Mouse (Mus musculus) embryonic facial prominence, embryonic 14.5 days (tissue): ENCODE measurements around the gene Asah2. TPM values are rescaled to one million over a fixed set of nuclear protein-coding genes. Genes with fewer than 3 reads are reported as not detected.
A peak's percentile ranks its signal among the peaks of the same experiment; 100 is the strongest.

ENCODE experiments used
- ATAC-seq: fragments of 200-750 bp; cut with Nextera tagmentation; 2 replicates; pipeline ENCODE4 v1.8.0; 2017; ENCODE audit warnings: low read depth, moderate number of reproducible peaks, moderate TSS enrichment
- DNase-seq: peaks from one replicate; pipeline ENCODE4 v3.0.0-alpha.2; 2015; ENCODE audit warnings: low spot score
- H3K27ac ChIP-seq: fragments of 300-500 bp; sonication (generic); replicated peaks from 2 replicates; pipeline ENCODE4 v1.5.1; 2014; ENCODE audit warnings: low read depth, mild to moderate bottlenecking, low read length, moderate library complexity
- H3K27me3 ChIP-seq: fragments of 300-500 bp; sonication (generic); replicated peaks from 2 replicates; pipeline ENCODE4 v1.6.1; 2014; ENCODE audit warnings: low read length; ENCODE audit not compliant: control insufficient read depth, insufficient read depth
- H3K36me3 ChIP-seq: fragments of 300-500 bp; sonication (generic); 2 replicates; pipeline ENCODE4 v1.6.1; 2014; ENCODE audit warnings: low read length, mixed read lengths; ENCODE audit not compliant: control insufficient read depth, insufficient read depth
- H3K4me1 ChIP-seq: fragments of 300-500 bp; sonication (generic); 2 replicates; pipeline ENCODE4 v1.6.1; 2014; ENCODE audit warnings: antibody characterized with exemption, low read length; ENCODE audit not compliant: control insufficient read depth, insufficient read depth
- H3K4me2 ChIP-seq: fragments of 300-500 bp; sonication (generic); 2 replicates; pipeline ENCODE4 v1.6.1; 2014; ENCODE audit warnings: low read depth, mild to moderate bottlenecking, low read length, moderate library complexity, mixed read lengths
- H3K4me3 ChIP-seq: fragments of 300-500 bp; sonication (generic); 2 replicates; pipeline ENCODE4 v1.5.1; 2014; ENCODE audit warnings: low read depth, mild to moderate bottlenecking, low read length
- H3K9ac ChIP-seq: fragments of 300-500 bp; sonication (generic); 2 replicates; pipeline ENCODE4 v1.6.1; 2014; ENCODE audit warnings: low read depth, mild to moderate bottlenecking, low read length, moderate library complexity, mixed read lengths
- H3K9me3 ChIP-seq: fragments of 300-500 bp; sonication (generic); 2 replicates; pipeline ENCODE4 v1.6.1; 2016; ENCODE audit warnings: low read length; ENCODE audit not compliant: control insufficient read depth
- WGBS: fragments of 180-500 bp; shearing (Covaris S2); extraction: QIAGEN DNeasy Blood & Tissue Kit; methylation state at CpG from one replicate; pipeline ENCODE4 v1.1.7; 2014; 5-methylcytosine and 5-hydroxymethylcytosine counted together
- polyA plus RNA-seq: library from polyadenylated mRNA; unstranded; fragments of >200 nt; fragmentation: Nextera tagmentation; extraction: Ambion mirVana; gene quantifications from 2 replicates; pipeline ENCODE4 v1.2.1, GENCODE M21; 2014

Asah2 gene
- polyA plus RNA-seq, 1 experiment from 2014 or later, result 2.1 TPM

DNA sequence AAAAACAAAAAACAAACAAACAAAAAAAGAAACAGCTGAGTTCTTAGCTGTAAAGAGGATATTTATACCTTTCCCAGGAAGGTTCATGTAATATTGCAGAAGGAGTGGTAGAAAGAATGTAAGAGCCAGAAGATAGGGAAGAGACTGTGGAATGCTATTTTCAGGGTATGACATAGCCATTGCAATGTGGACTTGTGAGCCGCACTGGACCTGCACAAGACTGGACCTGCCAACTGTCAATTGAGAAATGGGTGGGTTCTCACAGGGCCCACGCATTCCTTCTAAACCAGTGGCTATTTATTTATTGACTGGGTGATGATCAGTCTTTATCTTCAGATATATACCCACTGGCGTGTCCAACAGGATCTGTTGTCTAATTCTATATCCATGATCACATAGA is 111.1 kb downstream of the Asah2 start:
- no peak for ATAC-seq
- Histone ChIP-seq H3K4me1 (no peaks in the 10 kb centered on the region), H3K9me3 (no peaks in the 10 kb centered on the region), H3K9ac (no peak overlapping the region), H3K27ac (no peak overlapping the region), H3K27me3 (no peaks in the 10 kb centered on the region), H3K36me3 (no peaks in the 10 kb centered on the region), H3K4me3 (no peak overlapping the region), H3K4me2 (no peak overlapping the region)
- WGBS, result 82% methylated on average over 3 of the region's 3 CpGs
- DNase-seq, result no peak

DNA sequence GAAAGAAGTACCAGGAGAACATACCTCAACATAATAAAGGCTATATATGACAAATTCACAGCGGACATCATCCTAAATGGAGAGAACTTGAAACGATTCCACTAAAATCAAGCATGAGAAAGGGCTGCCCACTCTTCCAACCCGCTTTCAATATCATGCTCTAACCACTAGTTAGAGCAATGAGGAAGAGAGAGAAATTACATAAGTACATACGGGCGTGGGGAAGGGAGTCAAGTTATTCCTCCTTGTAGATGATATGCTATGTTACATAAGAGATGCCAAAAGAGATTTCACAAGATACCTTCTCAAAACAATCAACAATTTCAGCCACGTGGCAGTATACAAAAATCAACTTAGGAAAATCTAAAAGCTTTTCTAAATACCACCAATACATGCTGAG is 117.0 kb downstream of the Asah2 start:
- no peak for ATAC-seq

DNA sequence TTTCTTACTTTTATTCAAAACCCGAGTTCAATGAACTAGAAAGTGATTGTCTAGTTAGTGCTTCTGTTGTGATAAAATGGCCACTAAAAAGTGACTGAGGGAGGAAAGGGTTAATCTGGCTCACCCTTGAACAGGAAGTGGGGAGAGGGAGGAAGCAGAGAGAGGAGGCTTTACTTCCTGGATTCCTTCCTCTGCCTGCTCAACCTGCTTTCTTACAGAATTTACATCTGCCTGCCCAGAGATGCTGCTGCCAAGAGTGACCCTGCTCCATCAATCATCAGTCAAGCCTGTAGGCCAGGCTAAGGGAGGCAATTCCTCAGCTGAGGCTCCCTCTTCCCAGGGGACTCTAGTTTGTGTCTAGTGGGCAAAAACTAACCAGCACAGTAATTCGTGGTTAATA is 132.1 kb downstream of the Asah2 start:
- no peaks in the 10 kb centered on the region for H3K4me1 ChIP-seq
- H3K4me2 ChIP-seq, result no peak overlapping the region
- no peak overlapping the region for H3K9ac ChIP-seq
- H3K4me3 ChIP-seq, result no peak overlapping the region
- no peaks in the 10 kb centered on the region for H3K9me3 ChIP-seq
- no peaks in the 10 kb centered on the region for H3K36me3 ChIP-seq
- no peak for ATAC-seq
- H3K27ac ChIP-seq, result no peak overlapping the region
- no peaks in the 10 kb centered on the region for H3K27me3 ChIP-seq
- 63% methylated on average over 2 of the region's 2 CpGs for WGBS
- DNase-seq, result no peak

More for the DNA sequence above, 117.0 kb downstream of the Asah2 start:
- 88% methylated on average over 6 of the region's 6 CpGs for WGBS
- Histone ChIP-seq H3K27ac (no peak overlapping the region), H3K4me3 (no peak overlapping the region), H3K4me2 (no peak overlapping the region), H3K9ac (no peak overlapping the region), H3K4me1 (no peaks in the 10 kb centered on the region), H3K9me3 (no peaks in the 10 kb centered on the region), H3K36me3 (no peaks in the 10 kb centered on the region), H3K27me3 (no peaks in the 10 kb centered on the region)
- DNase-seq, result no peak

DNA sequence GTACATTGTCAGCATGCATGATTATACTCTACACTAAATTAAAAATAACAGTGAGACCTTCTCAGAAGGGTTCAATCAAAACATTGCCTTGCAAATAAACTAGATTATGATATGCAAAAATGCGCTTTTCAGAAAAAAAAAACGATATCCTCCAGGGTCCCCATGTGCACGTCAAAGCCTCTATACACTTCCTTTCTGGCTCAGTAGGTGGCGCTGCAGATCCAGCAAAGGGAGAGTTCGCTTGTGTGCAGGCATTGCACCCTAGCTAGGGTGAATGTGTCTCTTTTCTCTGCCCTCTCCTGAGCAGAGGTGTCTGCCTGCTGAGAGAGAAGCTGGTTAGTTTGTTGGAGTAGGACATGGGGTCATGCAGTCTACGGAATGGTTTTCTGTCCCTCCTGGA is 136.0 kb downstream of the Asah2 start:
- no peak overlapping the region for H3K4me2 ChIP-seq
- peak; percentile 87 for ATAC-seq

DNA sequence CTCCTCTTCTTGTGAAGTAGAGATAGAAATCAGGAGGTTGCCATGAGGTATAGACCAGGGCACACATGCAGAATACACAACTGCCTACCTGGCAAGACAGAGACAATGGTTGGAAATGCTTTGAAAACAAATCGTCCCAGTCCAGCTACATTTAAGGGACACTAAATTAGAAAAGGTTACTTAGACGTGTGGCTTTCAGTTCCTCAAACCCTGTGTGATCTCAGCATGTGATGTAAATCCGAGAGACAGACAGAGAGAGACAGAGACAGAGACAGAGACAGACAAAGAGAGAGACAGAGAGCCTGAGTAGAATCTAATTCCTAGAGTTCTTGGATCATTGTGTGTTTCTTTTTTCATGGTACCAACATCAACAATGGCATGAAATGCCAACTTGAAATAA is 136.6 kb downstream of the Asah2 start:
- 58% methylated on average over 3 of the region's 3 CpGs for WGBS
- no peaks in the 10 kb centered on the region for H3K9me3 ChIP-seq

More for the DNA sequence above, 136.0 kb downstream of the Asah2 start:
- DNase-seq, result peak; percentile 85
- 9% methylated on average over 6 of the region's 6 CpGs for WGBS
- H3K4me3 ChIP-seq, result no peak overlapping the region
- H3K4me1 ChIP-seq, result no peaks in the 10 kb centered on the region
- no peak overlapping the region for H3K27ac ChIP-seq
- no peaks in the 10 kb centered on the region for H3K27me3 ChIP-seq
- H3K9ac ChIP-seq, result no peak overlapping the region
- H3K36me3 ChIP-seq, result no peaks in the 10 kb centered on the region
- no peaks in the 10 kb centered on the region for H3K9me3 ChIP-seq

DNA sequence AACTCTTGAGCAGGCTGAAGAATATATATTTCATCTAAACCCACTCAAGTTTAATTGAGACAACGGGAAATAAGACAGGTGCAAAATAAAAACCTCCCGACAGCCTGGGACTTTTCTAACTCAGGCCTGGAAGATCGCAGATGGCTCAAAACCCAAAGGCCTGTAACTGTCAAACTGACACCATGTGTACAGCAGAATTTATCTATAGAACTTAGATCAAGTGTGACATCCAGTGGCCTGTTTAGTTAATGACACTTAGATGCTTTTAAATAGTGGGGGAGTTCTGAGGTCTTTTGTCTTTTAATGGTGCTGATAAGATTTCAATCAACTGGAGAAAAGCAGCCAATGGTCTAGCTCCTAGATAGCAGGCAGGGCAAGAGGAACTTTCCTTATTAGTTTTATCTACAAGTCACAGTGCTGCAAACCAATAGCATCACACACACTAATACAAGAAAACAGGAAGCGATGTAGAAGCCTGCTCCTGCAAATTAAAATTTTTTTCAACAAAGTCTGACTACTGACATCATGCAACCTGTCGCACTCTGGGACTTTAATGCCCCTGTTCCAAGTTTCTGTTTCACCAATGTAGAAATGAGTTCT is 140.0 kb downstream of the Asah2 start:
- Histone ChIP-seq H3K9me3 (no peaks in the 10 kb centered on the region), H3K9ac (no peak overlapping the region), H3K36me3 (no peaks in the 10 kb centered on the region), H3K27ac (no peak overlapping the region), H3K4me2 (no peak overlapping the region), H3K4me1 (no peaks in the 10 kb centered on the region), H3K4me3 (no peak overlapping the region), H3K27me3 (no peaks in the 10 kb centered on the region)
- DNase-seq, result peak; percentile 60
- no peak for ATAC-seq
- WGBS, result 66% methylated on average over 5 of the region's 5 CpGs

More for the DNA sequence above, 136.6 kb downstream of the Asah2 start:
- Histone ChIP-seq H3K4me2 (no peak overlapping the region), H3K27me3 (no peaks in the 10 kb centered on the region), H3K36me3 (no peaks in the 10 kb centered on the region), H3K9ac (no peak overlapping the region), H3K27ac (no peak overlapping the region), H3K4me1 (no peaks in the 10 kb centered on the region), H3K4me3 (no peak overlapping the region)
- ATAC-seq, result no peak
- no peak for DNase-seq

DNA sequence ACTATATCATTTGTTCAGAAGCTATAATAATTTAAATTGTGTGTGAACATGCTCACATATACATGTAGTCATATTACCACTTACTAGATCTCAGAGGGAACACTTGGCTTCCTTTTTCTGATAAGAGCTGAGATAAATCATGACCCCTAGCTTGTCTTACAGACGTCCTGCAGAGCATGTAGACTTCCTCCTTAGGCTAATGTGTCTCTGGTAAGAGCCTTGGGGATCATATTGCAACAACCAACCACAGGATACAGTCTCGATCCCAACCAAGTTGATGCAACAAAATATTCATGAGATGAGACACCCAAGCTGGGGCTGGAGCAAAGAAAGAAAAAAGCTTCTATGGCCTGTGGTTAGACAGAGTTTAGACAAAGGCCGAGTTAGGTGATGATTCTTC is 144.9 kb downstream of the Asah2 start:
- Histone ChIP-seq H3K9me3 (no peaks in the 10 kb centered on the region), H3K4me3 (no peak overlapping the region), H3K4me1 (no peaks in the 10 kb centered on the region), H3K4me2 (no peak overlapping the region), H3K27ac (no peak overlapping the region), H3K9ac (no peak overlapping the region), H3K36me3 (no peaks in the 10 kb centered on the region), H3K27me3 (no peaks in the 10 kb centered on the region)
- DNase-seq (no peak), ATAC-seq (no peak)
- 36% methylated on average over 3 of the region's 3 CpGs for WGBS

DNA sequence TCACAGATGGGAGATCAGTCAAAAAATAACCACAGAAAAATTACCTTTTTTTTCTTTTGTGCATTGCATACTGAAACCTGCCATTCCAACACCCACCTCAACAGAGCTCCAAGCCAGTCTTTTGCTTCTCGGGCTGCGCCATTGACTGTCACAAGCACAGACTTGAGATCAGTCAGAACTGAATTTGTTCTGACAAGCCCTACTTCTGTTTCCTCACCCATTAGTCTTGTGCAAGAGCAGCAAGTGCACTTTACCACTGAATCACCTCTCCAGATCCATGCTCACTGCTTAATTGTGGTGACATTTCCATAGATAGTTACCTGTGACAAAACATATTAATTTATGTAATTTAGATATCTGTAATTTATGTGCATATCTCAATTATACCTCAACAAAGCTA is 147.6 kb downstream of the Asah2 start:
- H3K4me2 ChIP-seq, result no peak overlapping the region
- H3K27ac ChIP-seq, result no peak overlapping the region
- no peak overlapping the region for H3K4me3 ChIP-seq
- ATAC-seq, result no peak
- H3K36me3 ChIP-seq, result no peaks in the 10 kb centered on the region
- H3K9me3 ChIP-seq, result no peaks in the 10 kb centered on the region
- 86% methylated on average over 2 of the region's 2 CpGs for WGBS
- no peaks in the 10 kb centered on the region for H3K27me3 ChIP-seq
- peak; percentile 21 for DNase-seq
- no peaks in the 10 kb centered on the region for H3K4me1 ChIP-seq
- no peak overlapping the region for H3K9ac ChIP-seq

DNA sequence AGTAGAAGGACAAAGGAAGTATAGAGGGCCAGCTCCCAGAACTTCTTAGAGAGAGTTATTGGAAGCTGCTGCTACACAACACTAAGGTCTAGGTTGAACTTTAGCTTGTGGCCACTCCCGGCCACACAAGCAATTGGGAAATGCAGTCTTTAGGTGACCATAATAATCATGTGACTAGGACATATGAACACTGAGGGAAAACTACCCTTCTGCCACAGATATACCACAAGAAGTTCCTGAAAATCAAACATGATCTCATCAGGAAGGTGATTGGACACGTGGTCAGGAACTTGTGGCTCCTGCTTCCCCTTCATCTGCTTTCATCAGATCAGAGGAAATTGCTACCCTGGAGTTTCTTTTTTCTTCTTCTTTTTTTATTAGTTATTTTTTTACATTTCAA is 151.7 kb downstream of the Asah2 start:
- 66% methylated on average over 2 of the region's 2 CpGs for WGBS
- no peak overlapping the region for H3K9ac ChIP-seq
- no peaks in the 10 kb centered on the region for H3K27me3 ChIP-seq
- no peaks in the 10 kb centered on the region for H3K36me3 ChIP-seq
- H3K4me3 ChIP-seq, result no peak overlapping the region
- no peak overlapping the region for H3K4me2 ChIP-seq
- H3K27ac ChIP-seq, result no peak overlapping the region
- no peaks in the 10 kb centered on the region for H3K9me3 ChIP-seq
- no peak for ATAC-seq
- DNase-seq, result no peak
- no peaks in the 10 kb centered on the region for H3K4me1 ChIP-seq
